Mouse (Mus musculus): ENCODE results near the gene Hagh. TPM values are rescaled to one million over a fixed set of nuclear protein-coding genes. Genes with fewer than 3 reads are reported as not detected.

Hagh gene
- 10 to 100 TPM; 32.9 to 51.8 TPM for polyA plus RNA-seq (2017; shearing (Covaris generic))

DNA sequence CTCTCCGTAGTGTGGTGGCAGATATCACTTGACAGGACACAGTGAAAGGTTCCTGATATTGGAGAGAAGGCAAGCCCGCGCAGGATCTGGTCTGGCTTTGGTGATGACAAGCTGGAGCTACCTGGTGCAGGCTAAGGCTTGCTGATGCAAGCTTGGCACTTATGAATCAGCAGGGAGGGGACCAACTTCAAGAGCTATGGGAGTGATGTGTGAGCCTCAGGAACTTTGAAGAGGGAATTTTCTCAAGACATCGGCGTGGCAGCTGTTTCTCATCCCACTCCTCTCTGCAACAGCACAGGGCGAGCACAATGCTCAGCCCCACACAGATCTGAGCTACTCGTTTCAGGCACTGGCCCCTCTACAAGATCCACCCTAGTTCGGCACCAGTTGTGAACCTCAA lies at the start of gene Hagh:
Gene Hagh, plus strand, starts transcription at position 302 of the 400 bp plus-strand sequence.

GRCm38 (mm10) chr17:24803952-24804951 lies 35.7 kb upstream of the Hagh start, which contains the start of gene Meiob:
Gene Meiob (plus strand): TSS chr17:24804289.

GRCm38 (mm10) chr17:24850065-24850772 lies 10.3 kb downstream of the Hagh start, which contains the start of gene Fahd1:
Gene Fahd1 (minus strand): TSS chr17:24850364.

GRCm38 (mm10) chr17:24865776-24866175 lies 25.8 kb downstream of the Hagh start, which contains the start of gene Igfals:
Gene Igfals (plus strand): TSS chr17:24865997.

DNA sequence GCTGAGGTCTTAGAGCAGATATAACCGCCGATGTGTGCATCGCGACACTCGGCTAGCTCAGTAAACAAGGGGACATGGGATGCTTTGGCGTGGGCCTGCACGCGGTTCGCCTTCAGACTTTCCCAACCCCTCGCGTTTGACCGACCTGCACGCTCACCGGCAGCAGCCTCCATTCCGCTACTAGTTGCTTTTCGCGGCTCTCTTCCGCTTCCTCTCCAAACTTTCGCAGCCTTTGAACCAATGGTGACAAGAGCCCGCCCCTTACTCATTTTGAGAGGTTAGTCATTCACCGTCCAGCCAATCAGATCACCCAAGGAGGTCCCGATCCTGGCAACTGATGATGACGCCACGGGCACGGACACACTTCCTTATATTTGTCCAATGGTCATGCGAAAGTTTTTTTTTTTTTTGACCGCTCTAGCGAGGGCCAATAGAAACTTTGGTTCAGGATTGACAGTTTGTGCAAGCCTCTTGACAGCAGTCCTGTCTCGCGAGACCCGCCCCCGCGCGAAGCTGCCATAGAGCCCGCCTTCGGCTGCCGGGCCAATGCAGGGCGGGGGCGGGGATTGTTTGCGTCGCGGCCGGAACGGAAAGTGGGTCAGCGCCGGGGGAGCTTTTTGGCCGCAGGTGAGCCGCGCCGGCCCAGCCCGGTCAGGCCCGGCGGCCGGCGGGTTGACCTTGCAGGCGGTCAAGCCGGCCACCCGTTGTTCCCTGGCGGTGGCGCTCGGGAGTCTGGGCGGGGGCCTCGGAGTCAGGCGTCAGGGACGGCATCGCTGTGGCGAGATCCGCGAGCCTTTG lies 46.4 kb downstream of the Hagh start, which contains the start of the genes Nubp2 and Spsb3:
Gene Nubp2, minus strand, starts transcription at position 216 of the 798 bp plus-strand sequence.
Gene Spsb3, plus strand, starts transcription at position 510 of the 798 bp plus-strand sequence.

DNA sequence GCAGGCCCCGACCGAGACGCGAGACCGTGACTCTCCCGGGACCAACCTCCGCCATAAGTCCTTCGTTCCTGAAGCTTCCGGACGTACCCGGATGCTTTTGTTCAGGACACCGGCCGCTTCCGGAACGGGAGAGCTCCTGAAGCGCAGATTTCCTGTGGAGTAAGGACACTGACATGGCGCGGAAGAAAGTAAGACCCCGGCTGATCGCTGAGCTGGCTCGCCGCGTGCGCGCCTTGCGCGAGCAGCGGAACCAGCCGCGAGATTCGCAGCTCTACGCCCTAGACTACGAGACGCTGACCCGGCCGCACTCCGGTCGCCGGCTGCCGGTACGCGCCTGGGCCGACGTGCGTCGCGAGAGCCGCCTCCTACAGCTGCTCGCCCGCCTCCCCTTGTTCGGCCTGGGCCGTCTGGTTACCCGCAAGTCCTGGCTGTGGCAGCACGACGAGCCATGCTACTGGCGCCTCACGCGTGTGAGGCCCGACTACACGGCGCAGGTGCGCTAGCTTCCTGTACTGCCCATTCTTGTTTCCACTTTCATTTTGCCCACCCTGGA lies 55.1 kb downstream of the Hagh start, which contains the start of the genes Eme2 and Mrps34:
Gene Eme2, minus strand, starts transcription at position 93 of the 553 bp plus-strand sequence.
Gene Mrps34, plus strand, starts transcription at position 122 of the 553 bp plus-strand sequence.

GRCm38 (mm10) chr17:24896241-24896992 lies 56.5 kb downstream of the Hagh start, which contains the start of gene Nme3:
Gene Nme3 (plus strand): TSS chr17:24896500.

Other genes starting within 250 kb of the Hagh start
- 10 to 100 TPM; 46.6 to 49.7 TPM for gene Tsc2, start 207.5 kb upstream of the Hagh start, polyA plus RNA-seq (2017; shearing (Covaris generic))
- 1 to 10 TPM; 5.8 to 8.3 TPM for gene Nthl1, start 207.5 kb upstream of the Hagh start, polyA plus RNA-seq (2017; shearing (Covaris generic))
- gene Slc9a3r2, start 189.8 kb upstream of the Hagh start, polyA plus RNA-seq (2017; shearing (Covaris generic)): under 1 TPM in 1 of 2 experiments, not detected in 1; 0.68 TPM
- not detected for gene Npw, start 181.7 kb upstream of the Hagh start, polyA plus RNA-seq (2017; shearing (Covaris generic))
- gene Zfp598, start 170.5 kb upstream of the Hagh start, polyA plus RNA-seq (2017; shearing (Covaris generic)): 10 to 100 TPM; 18.3 to 27.2 TPM
- 1 to 10 TPM in 1 of 2 experiments, under 1 TPM in 1; 0.42 to 1.3 TPM for gene Syngr3, start 150.2 kb upstream of the Hagh start, polyA plus RNA-seq (2017; shearing (Covaris generic))
- gene Gfer, start 144.0 kb upstream of the Hagh start, polyA plus RNA-seq (2017; shearing (Covaris generic)): 10 to 100 TPM; 37.0 to 38.8 TPM
- 1 to 10 TPM; 2.3 to 3.1 TPM for gene Noxo1, start 143.9 kb upstream of the Hagh start, polyA plus RNA-seq (2017; shearing (Covaris generic))
- 10 to 100 TPM; 51.3 to 56.7 TPM for gene Tbl3, start 132.5 kb upstream of the Hagh start, polyA plus RNA-seq (2017; shearing (Covaris generic))
- under 1 TPM in 1 of 2 experiments, not detected in 1; 0.22 TPM for gene Rnf151, start 122.1 kb upstream of the Hagh start, polyA plus RNA-seq (2017; shearing (Covaris generic))
- 100 to 1,000 TPM; 677 to 785 TPM for gene Rps2, start 122.0 kb upstream of the Hagh start, polyA plus RNA-seq (2017; shearing (Covaris generic))
- 100 to 1,000 TPM; 194 to 233 TPM for gene Ndufb10, start 115.7 kb upstream of the Hagh start, polyA plus RNA-seq (2017; shearing (Covaris generic))
- under 1 TPM in 1 of 2 experiments, not detected in 1; 0.27 TPM for gene Rpl3l, start 112.3 kb upstream of the Hagh start, polyA plus RNA-seq (2017; shearing (Covaris generic))
- 10 to 100 TPM; 11.8 to 15.4 TPM for gene Msrb1, start 103.5 kb upstream of the Hagh start, polyA plus RNA-seq (2017; shearing (Covaris generic))
- not detected for gene Hs3st6, start 87.2 kb upstream of the Hagh start, polyA plus RNA-seq (2017; shearing (Covaris generic))
- 1 to 10 TPM in 1 of 2 experiments, under 1 TPM in 1; 0.28 to 1.3 TPM for gene Meiob, start 35.9 kb upstream of the Hagh start, polyA plus RNA-seq (2017; shearing (Covaris generic))
- 1 to 10 TPM; 2.0 to 4.4 TPM for gene Fahd1, start 10.2 kb downstream of the Hagh start, polyA plus RNA-seq (2017; shearing (Covaris generic))
- under 1 TPM; 0.71 to 0.89 TPM for gene Igfals, start 25.9 kb downstream of the Hagh start, polyA plus RNA-seq (2017; shearing (Covaris generic))
- 100 to 1,000 TPM in 1 of 2 experiments, 10 to 100 TPM in 1; 98.2 to 103 TPM for gene Nubp2, start 46.2 kb downstream of the Hagh start, polyA plus RNA-seq (2017; shearing (Covaris generic))
- 10 to 100 TPM; 64.7 to 65.4 TPM for gene Spsb3, start 46.5 kb downstream of the Hagh start, polyA plus RNA-seq (2017; shearing (Covaris generic))
- 10 to 100 TPM; 45.4 to 49.2 TPM for gene Eme2, start 54.9 kb downstream of the Hagh start, polyA plus RNA-seq (2017; shearing (Covaris generic))
- gene Mrps34, start 55.0 kb downstream of the Hagh start, polyA plus RNA-seq (2017; shearing (Covaris generic)): 10 to 100 TPM; 75.4 to 84.7 TPM
- gene Nme3, start 56.4 kb downstream of the Hagh start, polyA plus RNA-seq (2017; shearing (Covaris generic)): 10 to 100 TPM; 41.3 to 53.5 TPM
- 10 to 100 TPM; 47.9 to 60.0 TPM for gene Mapk8ip3, start 96.8 kb downstream of the Hagh start, polyA plus RNA-seq (2017; shearing (Covaris generic))
- 10 to 100 TPM; 25.0 to 31.5 TPM for gene Jpt2, start 120.5 kb downstream of the Hagh start, polyA plus RNA-seq (2017; shearing (Covaris generic))
- gene Cramp1l, start 175.6 kb downstream of the Hagh start, polyA plus RNA-seq (2017; shearing (Covaris generic)): 10 to 100 TPM in 1 of 2 experiments, 1 to 10 TPM in 1; 8.2 to 10.2 TPM
- gene Ift140, start 175.9 kb downstream of the Hagh start, polyA plus RNA-seq (2017; shearing (Covaris generic)): 10 to 100 TPM; 20.7 to 27.0 TPM
- gene Tmem204, start 243.4 kb downstream of the Hagh start, polyA plus RNA-seq (2017; shearing (Covaris generic)): 1 to 10 TPM; 1.6 to 1.7 TPM